Mouse (Mus musculus) kidney, embryonic 16.5 days (tissue): ENCODE results near the gene Hnf1b. TPM values are rescaled to one million over a fixed set of nuclear protein-coding genes. Genes with fewer than 3 reads are reported as not detected.
A peak's percentile ranks its signal among the peaks of the same experiment; 100 is the strongest.

ENCODE experiments used
- ATAC-seq: fragments of 200-750 bp; cut with Nextera tagmentation; 2 replicates; pipeline ENCODE4 v1.8.0; 2017; ENCODE audit warnings: moderate TSS enrichment; ENCODE audit not compliant: low FRiP score, low TSS enrichment
- H3K27ac ChIP-seq: fragments of 300-500 bp; sonication (generic); 2 replicates; pipeline ENCODE4 v1.5.1; 2014; ENCODE audit warnings: low read length
- H3K27me3 ChIP-seq: fragments of 300-500 bp; sonication (generic); 2 replicates; pipeline ENCODE4 v1.6.1; 2014; ENCODE audit warnings: low read length, control low read depth, mixed read lengths; ENCODE audit not compliant: insufficient read depth
- H3K36me3 ChIP-seq: fragments of 300-500 bp; sonication (generic); 2 replicates; pipeline ENCODE4 v1.6.1; 2014; ENCODE audit warnings: low read length, control low read depth, mixed read lengths; ENCODE audit not compliant: insufficient read depth
- H3K4me1 ChIP-seq: fragments of 300-500 bp; sonication (generic); 2 replicates; pipeline ENCODE4 v1.6.1; 2014; ENCODE audit warnings: low read length, control low read depth, mixed read lengths; ENCODE audit not compliant: insufficient read depth
- H3K4me2 ChIP-seq: fragments of 300-500 bp; sonication (generic); replicated peaks from 2 replicates; pipeline ENCODE4 v1.6.1; 2014; ENCODE audit warnings: low read depth, low read length
- H3K4me3 ChIP-seq: fragments of 300-500 bp; sonication (generic); 2 replicates; pipeline ENCODE4 v1.5.1; 2014; ENCODE audit warnings: mild to moderate bottlenecking, low read length
- H3K9ac ChIP-seq: fragments of 300-500 bp; sonication (generic); replicated peaks from 2 replicates; pipeline ENCODE4 v1.6.1; 2014; ENCODE audit warnings: low read length
- H3K9me3 ChIP-seq: fragments of 300-500 bp; sonication (generic); 2 replicates; pipeline ENCODE4 v1.6.1; 2016; ENCODE audit warnings: low read length, control low read depth
- WGBS: fragments of 180-500 bp; shearing (Covaris S2); extraction: QIAGEN DNeasy Blood & Tissue Kit; methylation state at CpG from one replicate; pipeline ENCODE4 v1.1.7; 2014; 5-methylcytosine and 5-hydroxymethylcytosine counted together
- polyA plus RNA-seq: library from polyadenylated mRNA; unstranded; fragments of >200 nt; fragmentation: Nextera tagmentation; extraction: Ambion mirVana; gene quantifications from 2 replicates; pipeline ENCODE4 v1.2.1, GENCODE M21; 2015

Gene Hnf1b
- polyA plus RNA-seq, 1 experiment from 2014 or later = 90.9 TPM

DNA sequence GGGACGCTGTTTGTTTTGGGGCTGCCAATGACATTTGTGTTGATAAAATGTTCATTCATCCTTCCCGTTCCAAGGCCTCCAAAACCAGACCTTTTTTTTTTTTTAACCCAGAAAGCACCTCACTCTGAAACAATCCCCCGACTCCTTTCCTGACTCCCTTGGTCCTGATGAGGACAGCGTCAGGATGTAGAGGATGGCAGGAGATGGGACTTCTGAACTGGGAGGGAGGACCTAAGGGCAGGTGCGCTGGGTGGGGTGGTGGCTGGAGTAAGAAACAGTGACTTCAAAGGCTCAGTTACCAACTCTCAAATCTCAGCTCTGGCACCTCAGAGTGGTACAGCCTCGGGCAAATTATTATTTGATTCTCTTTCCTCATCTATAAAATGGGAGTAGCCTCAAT lies 33.2 kb downstream of the Hnf1b start:
- ATAC-seq = no peak
- Histone ChIP-seq H3K9ac (no peak overlapping the region), H3K4me2 (no peak overlapping the region), H3K9me3 (no peaks in the 10 kb centered on the region), H3K4me3 (no peak overlapping the region), H3K27ac (0 out of 2 replicates have a peak overlapping the region, but pooled peaks have one; percentile 11), H3K4me1 (no peaks in the 10 kb centered on the region), H3K27me3 (no peaks in the 10 kb centered on the region), H3K36me3 (peaks cover 12% of the 10 kb centered on the region; the same call in 1 of the 2 replicates)
- 40% methylated on average over 6 of the region's 6 CpGs for WGBS

DNA sequence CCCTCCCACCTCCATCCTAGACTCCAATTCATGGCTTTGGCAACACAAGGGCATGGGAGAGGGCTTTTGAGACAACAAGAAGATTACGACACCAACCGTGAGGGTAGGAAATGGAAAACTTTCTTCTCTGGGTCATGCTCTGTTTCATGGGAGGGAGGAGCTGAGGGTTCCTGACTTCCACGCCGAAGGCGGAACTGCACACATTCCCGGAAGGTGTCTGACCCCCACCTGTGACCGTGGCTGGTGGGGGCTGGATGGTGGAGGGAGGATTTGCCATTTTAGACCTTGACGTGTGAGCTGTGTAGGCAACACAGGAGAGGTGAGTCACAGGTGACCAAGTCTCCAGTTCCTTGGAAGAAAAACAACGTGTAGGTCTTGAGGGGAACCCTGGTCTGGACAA lies 33.9 kb downstream of the Hnf1b start:
- peaks cover 12% of the 10 kb centered on the region; the same call in 1 of the 2 replicates for H3K36me3 ChIP-seq
- no peak overlapping the region for H3K9ac ChIP-seq
- peak; percentile 57; the same call in 1 of the 2 replicates for ATAC-seq
- H3K4me3 ChIP-seq = no peak overlapping the region
- WGBS = 52% methylated on average over 9 of the region's 9 CpGs
- H3K9me3 ChIP-seq = no peaks in the 10 kb centered on the region
- peak overlapping the region; percentile 11; the same call in 1 of the 2 replicates for H3K27ac ChIP-seq
- H3K4me1 ChIP-seq = no peaks in the 10 kb centered on the region
- H3K4me2 ChIP-seq = no peak overlapping the region
- H3K27me3 ChIP-seq = no peaks in the 10 kb centered on the region

GRCm38 (mm10) chr11:83885175-83885574 lies 35.3 kb downstream of the Hnf1b start:
- 75% methylated on average over 8 of the region's 8 CpGs for WGBS
- Histone ChIP-seq H3K4me2 (no peak overlapping the region), H3K27ac (no peak overlapping the region), H3K4me1 (no peaks in the 10 kb centered on the region), H3K4me3 (no peak overlapping the region), H3K36me3 (peaks cover 6% of the 10 kb centered on the region; the same call in 1 of the 2 replicates), H3K9ac (no peak overlapping the region), H3K27me3 (no peaks in the 10 kb centered on the region), H3K9me3 (no peaks in the 10 kb centered on the region)
- no peak for ATAC-seq

GRCm38 (mm10) chr11:83886746-83887145 lies 36.9 kb downstream of the Hnf1b start:
- no peak overlapping the region for H3K27ac ChIP-seq

GRCm38 (mm10) chr11:83891366-83891765 lies 41.5 kb downstream of the Hnf1b start:
- H3K9ac ChIP-seq = no peak overlapping the region
- H3K4me1 ChIP-seq = peaks cover 4% of the 10 kb centered on the region; the same call in 1 of the 2 replicates
- H3K9me3 ChIP-seq = no peaks in the 10 kb centered on the region
- peak; percentile 31; the same call in 1 of the 2 replicates for ATAC-seq
- WGBS = 36% methylated on average over 6 of the region's 6 CpGs
- H3K4me2 ChIP-seq = no peak overlapping the region
- H3K27ac ChIP-seq = 0 out of 2 replicates have a peak overlapping the region, but pooled peaks have one; percentile 8
- no peak overlapping the region for H3K4me3 ChIP-seq
- H3K27me3 ChIP-seq = no peaks in the 10 kb centered on the region
- peaks cover 20% of the 10 kb centered on the region for H3K36me3 ChIP-seq

More at GRCm38 (mm10) chr11:83886746-83887145, 36.9 kb downstream of the Hnf1b start:
- peaks cover 4% of the 10 kb centered on the region; the same call in 1 of the 2 replicates for H3K4me1 ChIP-seq
- no peak overlapping the region for H3K9ac ChIP-seq
- no peaks in the 10 kb centered on the region for H3K27me3 ChIP-seq
- no peak overlapping the region for H3K4me3 ChIP-seq
- H3K4me2 ChIP-seq = no peak overlapping the region
- ATAC-seq = no peak
- WGBS = 80% methylated on average over 3 of the region's 3 CpGs
- peaks cover 6% of the 10 kb centered on the region for H3K36me3 ChIP-seq
- no peaks in the 10 kb centered on the region for H3K9me3 ChIP-seq

GRCm38 (mm10) chr11:83893325-83893724 lies 43.5 kb downstream of the Hnf1b start:
- ATAC-seq = no peak
- Histone ChIP-seq H3K27me3 (no peaks in the 10 kb centered on the region), H3K9me3 (no peaks in the 10 kb centered on the region), H3K4me1 (peaks cover 9% of the 10 kb centered on the region; the same call in 1 of the 2 replicates), H3K4me3 (no peak overlapping the region), H3K36me3 (peaks cover 20% of the 10 kb centered on the region), H3K9ac (no peak overlapping the region), H3K27ac (no peak overlapping the region), H3K4me2 (no peak overlapping the region)
- WGBS = 58% methylated on average over 9 of the region's 9 CpGs

DNA sequence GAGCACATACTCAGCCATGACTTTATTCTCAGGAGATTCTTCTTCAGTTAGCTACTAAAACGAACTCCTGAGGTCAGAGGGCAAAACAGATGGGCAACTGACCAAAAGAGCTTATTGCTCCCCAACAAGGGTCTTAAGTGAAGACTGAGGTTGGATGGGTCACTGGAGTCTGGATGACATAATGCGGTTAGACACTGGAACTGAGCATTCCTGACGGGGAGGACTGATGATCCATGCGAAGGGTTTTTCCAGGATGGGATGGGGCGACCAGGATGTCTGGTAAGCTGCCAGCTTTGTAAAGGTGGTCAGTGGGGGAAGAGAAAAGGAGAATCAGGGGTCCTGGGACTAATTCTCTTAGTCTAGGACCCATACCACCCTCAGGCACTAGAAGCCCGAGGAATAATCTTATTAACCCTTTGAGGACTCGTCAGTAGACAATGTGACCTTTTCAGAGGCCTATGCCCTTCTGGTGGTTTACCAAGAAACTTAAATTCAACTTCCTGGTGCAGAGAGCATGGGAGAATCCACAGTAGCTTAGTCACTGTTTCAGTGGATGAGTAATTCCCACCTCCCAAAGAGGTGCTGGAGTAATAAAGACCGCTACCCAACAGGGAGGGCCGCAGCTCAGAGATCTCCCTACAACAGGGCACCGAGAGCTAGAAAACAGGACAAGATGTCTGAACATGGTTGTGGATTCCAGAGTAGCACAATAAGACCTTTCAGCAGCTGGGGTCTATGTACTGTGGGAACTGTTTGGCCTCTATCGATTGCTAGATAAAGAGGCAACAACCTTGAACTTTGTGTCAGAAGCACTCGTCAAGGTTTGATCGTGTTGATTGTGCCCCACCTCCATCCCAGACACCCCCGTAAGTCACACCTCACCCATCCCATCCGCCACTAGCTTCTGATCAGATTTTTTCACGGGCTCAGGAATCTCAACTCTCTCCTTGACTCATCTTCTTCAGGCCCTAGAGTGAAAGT lies 46.9 kb downstream of the Hnf1b start:
- no peak overlapping the region for H3K9ac ChIP-seq
- peak overlapping the region; percentile 6; the same call in 1 of the 2 replicates for H3K27ac ChIP-seq
- no peaks in the 10 kb centered on the region for H3K27me3 ChIP-seq
- no peak overlapping the region for H3K4me2 ChIP-seq
- H3K36me3 ChIP-seq = peaks cover 30% of the 10 kb centered on the region
- no peak overlapping the region for H3K4me3 ChIP-seq
- no peaks in the 10 kb centered on the region for H3K9me3 ChIP-seq
- no peak for ATAC-seq
- WGBS = 65% methylated on average over 16 of the region's 16 CpGs
- H3K4me1 ChIP-seq = peaks cover 5% of the 10 kb centered on the region; the same call in 1 of the 2 replicates

DNA sequence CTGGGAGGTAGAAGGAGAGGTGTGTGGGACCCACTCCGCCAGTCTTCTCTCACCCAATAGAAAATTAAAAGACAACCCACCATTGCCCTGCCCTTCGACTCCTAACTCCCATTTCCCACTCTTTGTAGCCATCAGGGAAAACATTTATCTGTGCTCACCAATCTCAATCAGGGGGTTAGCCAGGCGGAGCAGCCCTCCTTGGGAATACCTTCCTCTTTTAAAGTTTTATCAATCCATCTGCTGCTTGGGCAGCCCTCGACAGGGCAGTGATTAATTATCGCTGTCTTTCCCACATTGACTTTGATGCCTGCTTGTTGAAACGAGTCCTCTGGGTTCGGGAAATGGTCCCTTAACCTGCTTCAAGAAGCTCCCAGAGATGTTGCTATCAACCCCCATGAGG lies 47.7 kb downstream of the Hnf1b start:
- Histone ChIP-seq H3K27me3 (no peaks in the 10 kb centered on the region), H3K27ac (peak overlapping the region; percentile 6; the same call in 1 of the 2 replicates), H3K4me1 (peaks cover 5% of the 10 kb centered on the region; the same call in 1 of the 2 replicates), H3K9me3 (no peaks in the 10 kb centered on the region), H3K4me3 (no peak overlapping the region), H3K9ac (no peak overlapping the region), H3K4me2 (no peak overlapping the region), H3K36me3 (peaks cover 32% of the 10 kb centered on the region)
- ATAC-seq = peak; percentile 55
- 37% methylated on average over 7 of the region's 7 CpGs for WGBS

DNA sequence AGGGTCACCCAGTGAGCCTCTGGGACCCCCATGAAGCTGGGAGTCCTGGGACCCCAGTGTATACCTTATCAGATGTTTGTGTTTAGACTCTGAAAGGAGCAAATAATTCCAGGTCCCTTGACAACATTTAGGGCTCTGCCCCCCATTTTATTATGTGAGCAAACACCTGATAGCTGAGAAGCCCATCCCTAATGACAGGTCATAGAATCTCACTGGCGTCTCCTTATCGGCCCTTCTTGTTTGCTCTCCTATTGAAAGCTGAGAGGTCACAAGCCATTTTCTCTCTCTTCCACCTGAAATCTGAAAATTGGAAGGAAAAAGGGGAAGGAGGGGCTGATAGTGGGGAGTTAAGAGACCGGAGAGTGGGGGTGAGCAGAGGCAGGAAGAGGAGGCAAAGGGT lies 52.9 kb downstream of the Hnf1b start:
- Histone ChIP-seq H3K36me3 (peaks cover 14% of the 10 kb centered on the region; the same call in 1 of the 2 replicates), H3K9ac (no peak overlapping the region), H3K4me1 (no peaks in the 10 kb centered on the region), H3K27ac (no peak overlapping the region), H3K4me2 (no peak overlapping the region), H3K27me3 (no peaks in the 10 kb centered on the region), H3K4me3 (no peak overlapping the region), H3K9me3 (no peaks in the 10 kb centered on the region)
- 71% methylated on average over 3 of the region's 3 CpGs for WGBS
- ATAC-seq = no peak
